Mouse (Mus musculus) yolk sac, embryonic 10.5 days (tissue): ENCODE results near the gene L2hgdh.

ENCODE experiments used
- DNase-seq: peaks from one replicate; pipeline ENCODE4 v3.0.0-alpha.2; 2017; ENCODE audit warnings: low spot score

L2hgdh gene

DNA sequence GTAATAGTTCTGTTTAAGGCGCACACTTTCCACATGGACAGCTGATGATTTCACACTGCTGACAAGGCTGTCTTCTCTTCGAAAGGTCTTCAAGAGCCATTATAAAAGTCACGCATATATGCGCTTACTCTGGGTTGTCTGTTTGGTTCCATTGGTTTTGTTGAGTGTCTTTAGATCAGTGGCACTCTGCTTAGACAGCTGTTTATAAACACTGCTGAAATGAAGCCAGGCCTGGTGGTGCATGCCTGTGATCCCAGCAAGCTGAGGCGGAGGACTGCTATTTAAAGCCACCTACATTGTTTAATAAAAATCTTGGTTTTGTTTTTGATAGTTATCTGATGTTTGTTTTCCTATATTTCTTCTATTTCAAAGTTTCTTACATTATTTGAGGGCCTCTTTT is 58.0 kb downstream of the L2hgdh start:
- DNase-seq = no peak

DNA sequence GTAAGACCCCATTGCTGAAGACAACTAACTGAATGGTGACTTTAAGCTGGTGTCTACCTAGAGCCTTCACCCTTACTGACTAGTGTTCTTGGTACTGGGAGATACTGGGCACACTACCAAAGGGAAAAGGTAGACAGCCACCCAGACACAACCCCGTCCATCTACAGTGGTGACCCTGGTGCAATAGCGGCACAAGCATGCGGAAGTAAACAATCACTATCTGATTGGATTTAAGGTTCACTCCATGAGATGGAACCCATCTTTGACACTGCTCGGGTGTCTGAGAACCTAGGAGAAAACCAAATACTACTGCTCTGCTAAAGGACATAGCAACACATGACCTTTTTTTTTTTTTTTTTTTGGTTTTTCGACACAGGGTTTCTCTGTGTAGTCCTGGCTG is 63.0 kb downstream of the L2hgdh start:
- no peak for DNase-seq

DNA sequence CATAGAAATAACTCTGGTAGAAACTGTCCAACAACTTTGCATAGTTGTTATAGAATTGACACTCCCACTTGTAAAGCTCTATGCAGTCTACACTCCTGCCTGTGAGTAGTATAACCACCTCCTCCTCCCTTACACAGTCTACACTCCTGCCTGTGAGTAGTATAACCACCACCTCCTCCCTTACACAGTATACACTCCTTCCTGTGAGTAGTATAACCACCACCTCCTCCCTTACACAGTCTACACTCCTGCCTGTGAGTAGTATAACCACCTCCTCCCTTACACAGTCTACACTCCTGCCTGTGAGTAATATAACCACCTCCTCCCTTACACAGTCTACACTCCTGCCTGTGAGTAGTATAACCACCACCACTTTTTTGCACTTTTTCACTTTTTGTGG is 70.7 kb downstream of the L2hgdh start:
- DNase-seq = peak; percentile 17

DNA sequence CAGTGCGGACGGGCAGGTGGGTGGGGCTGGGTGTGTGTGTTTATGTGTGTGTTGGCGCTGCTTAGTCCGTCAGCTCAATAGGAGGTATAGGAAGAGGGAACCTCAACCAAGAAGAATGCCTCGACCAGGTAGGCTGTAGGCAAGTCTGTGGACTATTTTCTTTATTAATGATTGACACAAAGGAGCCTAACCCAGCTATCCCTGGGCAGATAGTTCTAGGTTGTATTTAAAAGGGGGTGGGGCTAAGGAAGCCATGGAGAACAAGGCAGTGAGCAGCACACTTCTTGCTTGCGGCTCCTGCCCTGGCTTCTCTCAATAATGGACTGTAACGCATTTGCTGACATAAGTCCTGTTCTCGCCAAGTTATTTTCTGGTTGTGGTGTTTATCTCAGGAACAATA is 75.2 kb downstream of the L2hgdh start:
- DNase-seq = peak; percentile 36

DNA sequence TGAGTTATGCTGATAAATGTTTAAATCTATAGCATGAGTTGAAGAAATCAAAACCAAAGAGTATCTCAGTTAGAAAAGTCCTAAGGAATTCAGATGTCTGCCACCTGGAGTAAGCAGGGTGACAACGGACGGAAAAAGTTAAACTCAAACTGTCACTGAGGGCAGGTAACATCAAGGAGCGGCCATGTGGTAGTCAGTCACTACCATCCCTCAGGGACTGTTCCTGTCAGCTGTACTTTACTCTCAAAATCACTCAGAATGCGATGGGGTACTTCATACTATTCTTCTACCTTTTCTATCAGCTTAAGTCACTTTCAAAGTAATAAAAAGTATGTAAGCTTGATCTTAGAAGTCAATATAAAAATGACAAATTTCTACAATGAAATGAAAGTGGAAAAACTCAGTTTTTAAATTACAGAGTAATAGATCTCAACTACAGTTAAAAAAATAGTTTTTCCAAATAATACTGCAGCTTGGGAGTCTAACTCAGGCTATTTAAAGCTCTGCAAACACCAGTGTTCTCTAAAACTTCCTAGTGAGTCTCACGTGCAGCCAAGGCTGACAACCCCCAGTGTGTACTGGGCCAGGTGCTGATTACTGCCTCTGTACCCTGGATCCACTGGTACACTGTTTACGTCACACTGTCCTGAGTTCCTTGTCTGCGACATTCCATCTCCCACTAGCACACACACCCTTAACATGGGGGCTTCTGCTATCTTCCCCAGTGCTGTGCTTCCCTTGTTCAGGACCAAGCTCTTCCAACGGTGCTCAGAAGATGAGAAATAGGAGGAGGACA is 78.7 kb downstream of the L2hgdh start:
- DNase-seq = peak; percentile 25

DNA sequence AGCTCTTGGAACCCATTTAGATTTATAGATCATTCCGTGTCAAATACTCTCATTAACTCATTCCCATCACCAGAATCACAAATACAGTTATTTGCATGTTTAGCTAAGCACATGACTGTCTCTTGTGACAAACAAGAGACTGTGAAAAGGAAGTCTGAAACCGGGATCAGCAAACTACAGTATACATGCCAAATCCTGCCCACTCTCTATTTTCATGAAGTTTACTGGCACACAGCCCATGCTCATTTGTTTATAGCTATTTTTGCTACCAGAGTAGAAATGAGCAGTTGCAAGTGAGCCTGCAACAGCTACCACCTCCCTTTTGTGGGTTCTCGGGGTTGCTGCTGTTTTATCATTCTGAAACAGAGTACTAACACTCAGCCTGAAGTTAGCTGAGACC is 79.8 kb downstream of the L2hgdh start:
- no peak for DNase-seq

DNA sequence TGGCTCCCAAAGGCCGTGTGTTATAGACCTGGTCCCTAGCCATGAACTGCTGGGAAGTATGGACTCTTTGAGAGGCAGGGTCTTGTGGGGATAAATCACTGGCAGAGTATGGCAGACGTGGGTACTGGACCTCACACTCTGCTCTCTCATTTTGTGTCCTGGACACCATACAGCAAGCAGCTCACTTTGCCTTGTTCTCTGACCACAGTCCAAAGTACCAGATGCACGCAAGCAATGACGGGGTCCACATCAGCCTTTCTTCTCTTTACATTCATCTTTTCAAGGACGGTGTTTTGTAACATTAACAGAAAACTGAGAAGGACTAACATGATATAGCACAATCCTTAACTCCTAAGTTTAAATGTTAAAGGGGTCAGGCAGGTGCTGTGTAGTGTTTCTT is 81.8 kb downstream of the L2hgdh start:
- DNase-seq = peak; percentile 9
